Mouse (Mus musculus) thymus, adult 18-20 months (tissue): ENCODE results near the gene Snai1.
A peak's percentile ranks its signal among the peaks of the same experiment; 100 is the strongest.

Experiments used
- DNase-seq, 2 experiments: peaks; one replicate each; pipeline ENCODE4 v3.0.0; 2022; ENCODE audit warnings: mixed read lengths in 2 of 2

Gene Snai1

GRCm38 (mm10) chr2:167537476-167538297 is at the start of gene Snai1:
TSS of gene Snai1 (plus strand) at chr2:167538195.
- DNase-seq: peak; percentile 84 to 88

DNA sequence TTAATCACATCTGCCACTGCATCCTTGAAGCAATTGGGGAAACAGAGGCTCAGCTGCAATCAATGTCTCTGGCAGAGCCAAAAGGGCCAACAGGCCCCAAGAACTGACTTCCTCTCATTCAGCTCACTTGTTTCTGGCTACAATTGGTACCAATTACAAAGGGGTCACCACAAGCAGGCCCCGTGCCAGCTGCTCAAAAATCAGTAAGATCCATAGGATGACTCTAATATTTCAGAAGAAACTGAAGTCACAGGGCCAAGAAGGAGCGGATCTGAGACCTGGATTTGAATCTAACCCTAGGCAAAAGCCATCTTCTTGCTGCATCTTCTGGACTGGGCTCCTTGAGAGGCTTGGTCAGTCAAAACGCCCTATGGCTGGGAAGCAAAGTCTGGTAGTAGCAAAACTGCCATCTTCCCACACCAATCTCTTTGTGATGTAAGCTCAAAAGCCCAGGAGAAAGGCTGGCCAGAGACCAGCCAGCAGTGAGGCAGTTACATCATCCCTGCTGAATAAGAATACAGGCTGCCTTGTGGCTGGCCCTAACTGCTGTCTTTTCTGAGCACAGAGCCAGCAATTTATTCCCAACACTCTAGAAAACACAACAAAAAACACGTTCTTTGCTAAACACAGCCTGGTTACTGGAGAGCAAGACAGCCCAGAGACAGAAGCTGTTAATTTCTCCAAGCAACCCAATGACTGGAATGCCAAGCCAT is 47.0 kb upstream of the Snai1 start:
- DNase-seq: no peak

DNA sequence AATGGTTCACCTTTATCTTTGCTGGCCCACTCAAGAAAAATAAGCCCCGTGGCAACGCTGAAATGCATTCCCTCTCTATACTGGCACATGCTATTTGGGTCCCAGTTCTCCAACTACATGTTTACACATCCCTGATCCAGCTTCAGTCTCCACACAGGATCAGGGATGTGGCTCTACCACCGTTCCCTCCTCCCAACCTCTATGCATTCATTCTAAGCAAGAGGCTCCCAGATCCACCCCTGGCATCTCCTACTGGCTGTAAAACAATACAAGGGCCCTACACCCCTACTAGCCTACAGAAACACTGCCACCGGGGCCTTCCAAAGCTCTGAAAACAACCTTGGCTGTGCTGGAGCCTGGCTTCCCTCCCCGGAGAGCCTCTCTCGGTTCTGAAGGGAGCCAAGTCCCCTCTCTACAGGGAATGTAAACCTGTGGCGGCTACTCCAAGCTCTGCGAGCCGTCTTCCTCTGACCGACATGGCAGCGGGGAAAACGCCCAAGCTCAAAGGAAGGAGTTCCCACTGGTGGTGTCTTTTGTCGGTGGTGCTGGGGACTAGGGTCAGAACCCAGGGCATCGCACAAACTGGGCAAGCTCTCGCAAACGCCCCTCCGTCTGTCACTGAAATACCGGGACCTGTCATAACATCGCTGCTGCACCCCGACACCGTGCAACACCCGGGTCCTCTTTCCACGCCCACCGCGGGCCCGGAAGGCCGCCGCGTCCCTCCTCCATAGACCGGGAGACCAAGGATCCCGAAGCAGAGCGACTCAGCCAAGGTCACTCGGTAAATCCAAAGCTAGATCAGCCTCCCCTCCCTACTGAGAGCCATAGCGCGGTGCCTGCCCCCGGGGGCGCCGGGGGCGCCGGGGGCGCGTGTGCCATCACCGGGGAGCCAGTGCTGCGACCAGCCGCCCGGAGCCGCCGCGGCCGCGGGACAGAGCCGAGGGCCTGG is 46.0 kb upstream of the Snai1 start, which contains the start of gene Rnf114:
Rnf114 (plus strand) TSS at position 889 of the 952 bp plus-strand sequence.
- peak; percentile 39 to 51 for DNase-seq

DNA sequence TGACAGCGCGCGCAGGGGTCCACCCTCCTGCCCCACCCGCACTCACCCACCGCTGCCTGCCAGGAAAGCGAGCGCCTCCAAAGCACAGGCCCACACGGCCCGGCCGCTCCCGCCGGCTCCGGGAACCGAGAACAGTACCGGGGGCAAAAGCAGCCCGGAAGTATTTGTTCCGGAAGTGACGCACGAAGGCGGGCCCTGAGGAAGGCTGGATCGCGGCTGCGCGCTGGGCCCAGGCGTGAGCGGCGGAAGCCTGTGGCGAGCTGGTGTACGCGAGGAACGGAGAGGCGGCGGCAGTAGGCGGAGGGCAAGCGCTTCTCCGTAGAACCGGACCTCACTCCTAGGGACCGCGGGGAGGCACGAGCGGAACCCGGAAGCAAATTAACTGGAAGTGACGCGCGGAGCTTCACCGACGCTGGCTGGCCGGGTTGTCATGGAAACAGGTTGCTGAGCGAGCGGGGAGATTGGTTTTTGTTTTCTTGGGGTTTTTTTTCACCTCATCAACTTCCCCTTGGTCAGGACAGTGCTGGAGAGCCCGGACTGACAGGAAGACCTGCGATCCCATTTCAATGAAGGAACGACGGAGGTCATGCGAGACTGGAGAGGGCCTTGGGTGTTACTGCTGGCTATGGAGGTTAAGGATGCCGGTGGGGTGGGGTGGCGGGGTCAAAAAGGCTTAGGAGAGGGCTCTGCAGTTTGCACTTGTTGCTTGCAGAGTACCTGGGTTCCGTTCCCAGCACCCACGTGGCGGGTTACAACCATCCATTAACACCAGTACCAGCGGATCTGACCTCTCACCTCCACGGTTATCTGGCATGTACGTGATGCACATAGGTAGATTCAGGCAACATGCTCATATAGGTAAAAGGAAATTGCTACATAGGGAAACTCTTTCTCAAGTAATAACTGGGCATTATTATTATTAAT is 45.0 kb upstream of the Snai1 start, which contains the start of gene Spata2:
Spata2 (minus strand) TSS at position 175 of the 924 bp plus-strand sequence.
- DNase-seq: peak; percentile 87 to 90

GRCm38 (mm10) chr2:167496437-167496836 is 41.6 kb upstream of the Snai1 start:
- DNase-seq: no peak

DNA sequence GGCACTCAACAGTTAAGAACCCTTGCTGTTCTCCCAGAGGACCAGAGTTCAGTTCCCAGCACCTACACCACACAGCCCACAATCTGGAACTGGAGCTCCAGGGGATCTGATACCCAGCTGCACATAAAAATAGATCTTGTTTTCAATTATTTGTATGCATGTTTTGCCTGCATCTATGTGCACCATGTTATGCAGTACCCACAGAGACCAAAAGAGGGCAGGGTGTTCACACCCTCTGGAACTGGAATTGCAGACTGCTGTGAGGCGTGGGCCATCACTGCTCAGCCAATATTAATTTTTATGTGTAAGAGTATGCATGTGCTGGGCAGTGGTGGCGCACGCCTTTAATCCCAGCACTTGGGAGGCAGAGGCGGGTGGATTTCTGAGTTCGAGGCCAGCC is 40.7 kb upstream of the Snai1 start:
- DNase-seq: peak in 1 of 2 experiments; percentile 32

GRCm38 (mm10) chr2:167502554-167503252 is 35.3 kb upstream of the Snai1 start:
- peak in 1 of 2 experiments; percentile 27 for DNase-seq

DNA sequence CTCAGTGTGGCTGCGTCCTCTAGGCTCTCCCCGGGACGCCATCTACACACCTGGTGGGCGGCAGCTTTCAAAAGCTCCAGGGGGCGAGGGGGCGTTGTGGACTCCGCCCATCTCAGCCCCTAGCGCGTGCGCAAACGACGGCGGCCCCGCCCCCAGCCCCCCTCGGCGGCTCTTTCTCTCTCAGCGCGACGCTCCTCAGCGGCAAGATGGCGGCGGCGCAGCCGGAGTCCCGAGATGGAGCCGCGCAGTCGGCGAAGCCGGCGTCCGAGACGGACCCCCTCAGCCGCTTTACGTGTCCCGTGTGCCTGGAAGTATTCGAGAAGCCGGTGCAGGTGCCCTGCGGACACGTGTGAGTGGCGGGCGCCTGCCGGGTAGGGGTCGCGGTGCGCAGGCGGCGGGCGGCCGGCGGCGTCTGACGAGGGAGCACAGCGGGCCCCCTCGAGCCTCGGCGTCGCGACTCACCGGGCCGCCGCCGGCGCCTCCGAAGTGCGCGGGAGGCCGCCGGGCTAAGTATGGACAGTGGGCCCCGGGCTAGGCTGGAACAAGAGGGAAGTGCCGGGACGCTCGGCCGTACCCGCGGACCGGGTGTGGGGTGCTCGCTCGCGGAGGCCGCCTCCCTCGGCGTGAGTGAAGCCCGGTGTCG is 34.6 kb upstream of the Snai1 start:
- peak; percentile 83 to 85 for DNase-seq

DNA sequence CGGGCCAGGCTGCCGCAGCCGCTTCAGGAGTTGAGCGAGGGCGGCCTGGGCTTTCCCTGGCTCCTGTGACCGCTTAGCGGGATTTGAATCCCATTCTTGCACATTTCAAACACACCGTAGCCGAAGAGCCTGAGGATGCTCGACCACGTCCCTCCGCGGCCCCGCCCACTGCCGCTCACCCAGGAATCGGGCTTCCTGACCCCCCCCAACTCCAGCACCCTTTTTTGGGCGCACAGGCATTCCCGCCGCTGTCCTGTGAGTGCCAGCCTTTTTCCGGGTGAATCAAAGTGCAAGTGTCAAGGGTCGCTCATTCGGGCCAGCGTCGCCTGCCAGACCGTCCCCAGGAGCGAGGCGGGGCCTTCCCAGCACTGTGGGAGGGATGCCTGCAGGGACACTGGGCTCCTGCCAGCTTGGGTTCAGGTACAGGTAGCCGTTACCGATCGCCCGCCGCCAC is 34.1 kb upstream of the Snai1 start:
- peak; percentile 57 to 60 for DNase-seq

DNA sequence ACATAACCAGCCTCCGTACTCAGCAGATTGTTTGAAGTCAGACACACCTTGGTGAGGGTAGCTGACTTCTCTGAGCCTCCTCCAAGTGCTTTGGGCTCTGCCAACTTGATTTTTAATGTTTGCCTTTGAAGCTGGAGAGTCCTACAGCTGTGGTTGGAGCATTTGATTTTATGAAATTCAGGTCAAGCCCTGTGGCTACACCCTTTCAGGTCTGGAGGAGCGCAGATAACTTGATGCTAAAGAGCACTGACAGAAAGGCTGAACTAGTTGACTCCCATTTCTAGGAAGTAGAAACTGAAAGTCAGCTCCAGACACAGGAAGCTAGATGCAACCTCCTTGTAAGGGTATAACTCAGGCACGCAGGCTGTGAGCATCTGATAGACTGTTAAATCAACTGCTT is 32.9 kb upstream of the Snai1 start:
- DNase-seq: no peak

- no peak for DNase-seq
Measured at GRCm38 (mm10) chr2:167506546-167507260, 31.3 kb upstream of the Snai1 start.

GRCm38 (mm10) chr2:167507719-167508385 is 30.1 kb upstream of the Snai1 start:
- DNase-seq: no peak

DNA sequence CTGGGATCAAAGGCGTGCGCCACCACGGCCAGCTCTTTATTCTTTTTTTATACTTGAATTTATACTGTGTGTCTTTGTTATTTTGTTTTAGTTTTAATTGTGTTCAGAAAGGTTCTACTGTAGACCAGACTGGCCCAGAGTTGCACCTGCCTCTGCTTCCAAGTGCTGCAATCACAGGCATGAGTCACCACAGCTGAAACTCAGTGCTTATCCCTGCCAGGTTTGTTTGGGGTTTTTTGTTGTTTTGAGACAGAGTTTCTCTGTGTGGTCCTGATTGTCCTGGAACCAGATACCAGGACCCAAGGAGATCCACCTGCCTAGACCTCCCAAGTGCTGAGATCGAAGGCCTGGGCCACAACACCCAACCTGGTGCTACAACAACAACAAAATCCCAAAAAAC is 29.4 kb upstream of the Snai1 start:
- no peak for DNase-seq

GRCm38 (mm10) chr2:167510485-167510884 is 27.5 kb upstream of the Snai1 start:
- DNase-seq: no peak

GRCm38 (mm10) chr2:167512365-167512764 is 25.6 kb upstream of the Snai1 start:
- no peak for DNase-seq

DNA sequence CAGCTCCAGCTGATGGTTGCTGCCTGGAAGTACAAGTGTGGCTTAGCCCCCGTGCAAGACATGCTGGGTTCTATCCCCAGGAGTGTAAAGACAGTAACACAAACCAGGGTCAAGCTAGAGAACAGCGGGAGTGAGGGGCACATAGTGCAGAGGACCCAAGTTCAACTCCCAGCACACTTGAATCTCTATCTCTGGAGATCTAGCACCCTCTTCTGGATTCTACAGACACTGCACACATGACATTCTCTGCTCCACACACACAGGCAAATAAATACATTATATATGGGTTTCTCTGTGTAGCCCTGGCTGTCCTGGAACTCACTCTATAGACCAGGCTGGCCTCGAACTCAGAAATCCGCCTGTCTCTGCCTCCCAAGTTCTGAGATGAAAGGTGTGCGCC is 25.0 kb upstream of the Snai1 start:
- DNase-seq: no peak

DNA sequence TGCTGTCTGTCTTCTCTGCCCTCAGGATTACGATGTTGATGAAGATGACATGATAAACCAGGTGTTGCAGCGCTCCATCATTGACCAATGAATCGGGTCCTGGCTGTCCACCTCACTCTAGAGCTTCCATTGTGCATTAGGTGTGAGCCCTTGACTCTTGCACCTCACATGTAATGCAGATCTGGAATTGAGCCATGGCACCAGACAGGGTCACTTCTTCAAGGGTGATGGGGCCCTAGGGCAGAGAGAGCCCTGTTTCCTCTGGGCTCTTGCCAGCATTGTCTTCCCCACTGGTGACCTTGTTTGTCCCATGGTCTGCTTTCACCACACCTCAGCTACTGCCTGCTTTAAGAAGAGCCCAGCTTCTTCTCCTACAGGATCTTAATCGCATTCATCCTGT is 23.4 kb upstream of the Snai1 start:
- DNase-seq: no peak

GRCm38 (mm10) chr2:167515688-167516087 is 22.3 kb upstream of the Snai1 start:
- DNase-seq: no peak
